Mouse (Mus musculus) adrenal gland, postnatal 14 days (tissue): ENCODE measurements around the gene Tmem38a. TPM values are rescaled to one million over a fixed set of nuclear protein-coding genes. Genes with fewer than 3 reads are reported as not detected.
A peak's percentile ranks its signal among the peaks of the same experiment; 100 is the strongest.

Experiments used
- DNase-seq: peaks from one replicate; pipeline ENCODE4 v3.0.0; 2021; ENCODE audit warnings: mixed read lengths
- microRNA-seq, 2 experiments: library from miRNA; unstranded; fragments of <30 nt; microRNA quantifications; one replicate each; pipeline ENCODE4 v1.2.0; 2021
- total RNA-seq: library from RNA; stranded (reverse); gene quantifications from 2 replicates; pipeline ENCODE4 v1.2.3, GENCODE M21; 2021

Gene Tmem38a
- total RNA-seq, 1 experiment from 2014 or later, result 9.3 TPM

DNA sequence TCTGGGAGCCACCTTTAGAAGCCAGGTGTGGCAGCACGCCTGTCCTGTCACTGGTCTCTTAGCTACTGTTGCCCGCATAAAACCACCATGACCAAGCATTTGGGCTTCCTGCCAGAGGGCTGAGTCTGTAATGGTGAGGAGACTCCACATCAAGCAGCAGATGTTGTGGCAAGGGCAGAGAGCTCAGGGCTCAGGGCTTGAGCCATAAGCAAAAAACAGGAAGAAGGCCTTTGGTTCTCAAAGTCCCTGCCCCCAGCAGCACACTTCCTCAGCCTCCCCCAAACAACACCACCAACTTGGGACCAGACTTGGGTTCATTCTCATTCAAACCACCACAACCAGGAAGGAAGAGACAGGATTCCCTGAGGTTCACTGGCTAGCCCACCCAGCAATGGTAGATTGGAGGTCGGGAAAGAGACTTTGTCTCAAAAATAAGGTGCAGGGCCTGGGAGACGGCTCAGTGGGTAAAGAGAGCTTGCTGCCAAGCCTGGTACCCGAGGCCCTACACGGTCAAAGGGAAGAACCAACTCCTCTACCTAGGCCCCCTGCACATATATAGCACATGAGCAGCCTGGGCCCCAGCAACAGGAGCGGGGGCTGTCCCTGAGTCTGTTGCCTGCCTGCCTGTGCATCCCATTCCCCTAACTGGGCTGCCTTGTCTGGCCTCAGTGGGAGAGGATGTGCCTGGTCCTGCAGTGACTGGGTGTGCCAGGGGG lies 11.4 kb downstream of the Tmem38a start:
- peak; percentile 77 for DNase-seq

DNA sequence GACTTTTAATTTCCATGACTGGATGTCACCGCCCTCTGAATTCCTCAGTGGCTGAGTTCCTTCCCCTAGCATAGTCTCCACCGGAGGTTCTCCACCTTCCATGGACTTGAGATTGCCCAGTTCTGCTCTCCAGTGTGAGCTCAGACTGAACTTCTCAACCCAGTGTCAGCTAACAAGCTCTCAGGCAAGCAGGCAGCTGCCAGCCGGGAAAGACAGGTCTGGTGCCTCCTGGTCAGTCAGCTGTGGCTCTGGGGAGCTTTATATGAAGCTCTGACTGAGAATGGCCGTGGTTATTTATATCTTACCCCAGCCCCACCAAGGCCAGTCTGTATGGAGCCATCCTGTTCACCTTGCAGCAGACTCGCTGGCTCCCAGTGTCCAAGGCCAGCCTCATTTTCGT lies 12.5 kb downstream of the Tmem38a start:
- peak; percentile 25 for DNase-seq

DNA sequence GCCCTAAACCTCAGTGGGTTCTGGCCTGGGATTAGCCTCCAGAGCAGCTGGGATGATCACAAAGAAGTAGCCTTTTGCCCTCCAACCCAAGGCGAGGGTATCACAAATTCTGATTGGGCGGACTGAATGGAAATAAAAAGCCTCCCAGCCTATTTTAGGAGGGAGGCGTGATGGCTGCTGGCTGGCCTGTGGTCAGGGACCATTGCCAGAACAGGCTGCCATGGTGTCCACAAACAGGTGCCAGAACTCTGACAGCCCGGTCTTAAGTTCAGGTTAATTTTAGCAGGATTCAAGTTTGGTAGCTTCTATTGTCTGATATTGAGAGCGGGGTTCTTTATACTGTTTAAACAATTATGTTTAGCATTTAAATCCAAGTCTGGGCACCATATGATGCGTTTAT lies 16.0 kb downstream of the Tmem38a start:
- no peak for DNase-seq

DNA sequence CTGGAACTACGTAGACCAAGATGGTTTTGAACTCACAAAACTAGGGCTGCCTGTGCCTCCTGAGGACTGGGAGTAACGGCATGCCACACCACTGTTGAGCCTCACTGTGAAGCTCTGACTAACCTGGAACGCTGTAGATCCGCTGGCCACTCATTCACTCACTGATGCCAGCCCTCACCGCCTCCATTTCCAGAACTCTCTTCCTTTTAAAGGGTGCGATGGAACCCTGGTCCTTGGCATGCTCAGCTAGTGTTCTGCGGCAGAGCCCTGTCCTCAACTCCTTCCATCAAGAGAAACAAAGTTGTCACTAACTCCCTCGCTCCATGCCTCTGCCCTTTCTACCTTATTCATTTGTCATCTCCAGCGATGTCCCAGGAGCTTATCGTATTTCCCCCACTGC lies 17.0 kb downstream of the Tmem38a start:
- no peak for DNase-seq

DNA sequence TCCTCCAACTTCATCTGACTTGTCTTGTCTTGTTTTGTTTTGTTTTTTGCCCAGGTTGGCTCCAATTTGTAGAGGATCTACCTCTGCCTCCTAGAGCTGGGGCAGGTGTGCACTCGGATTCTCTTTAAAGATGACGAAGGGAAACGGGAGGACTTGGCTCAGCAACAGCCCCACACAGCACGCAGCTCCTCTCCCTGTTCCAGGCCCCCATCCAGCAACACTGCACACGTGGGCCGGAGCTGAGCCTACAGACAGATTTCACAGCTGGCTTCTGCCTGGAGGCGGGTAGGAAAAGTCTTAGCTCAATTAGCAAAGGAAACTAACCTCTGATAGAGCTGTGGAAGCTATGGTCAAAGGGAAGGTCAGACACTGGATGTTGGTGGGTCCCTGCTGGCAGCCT lies 17.4 kb downstream of the Tmem38a start:
- DNase-seq, result no peak

DNA sequence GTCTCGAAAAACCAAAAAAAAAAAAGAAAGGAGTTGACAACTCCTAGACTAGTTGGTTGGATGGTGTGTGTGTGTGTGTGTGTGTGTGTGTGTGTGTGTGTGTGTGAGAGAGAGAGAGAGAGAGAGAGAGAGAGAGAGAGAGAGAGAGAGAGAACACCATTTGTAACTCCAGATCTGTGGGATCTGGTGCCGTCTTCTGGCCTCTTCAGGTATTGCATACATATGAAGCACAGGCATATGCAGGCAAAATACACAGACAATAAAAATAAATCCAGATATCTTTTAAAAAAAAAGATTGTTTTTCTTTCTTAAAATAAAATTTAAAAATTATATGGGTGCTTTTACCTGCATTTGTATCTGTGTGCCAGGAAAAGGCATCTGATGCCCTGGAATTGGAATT lies 18.3 kb downstream of the Tmem38a start:
- peak; percentile 62 for DNase-seq

Small RNAs within 50 kb of the gene (microRNA-seq; reads per million reads assigned to microRNA genes)
- 0 reads per million in 2 experiments for gene Gm28019

Other genes starting within 250 kb of the Tmem38a start
- gene Eps15l1, start 150.6 kb upstream of the Tmem38a start, total RNA-seq, result 49.9 and 53.9 TPM in 2 replicates
- gene Calr3, start 128.2 kb upstream of the Tmem38a start, total RNA-seq, result 3.1 and 4.5 TPM in 2 replicates
- gene 1700030K09Rik, start 128.2 kb upstream of the Tmem38a start, total RNA-seq, result 8.5 and 9.1 TPM in 2 replicates
- gene Cherp, start 96.8 kb upstream of the Tmem38a start, total RNA-seq, result 49.6 and 68.5 TPM in 2 replicates
- 33.6 and 34.9 TPM in 2 replicates for gene Slc35e1, start 79.4 kb upstream of the Tmem38a start, total RNA-seq
- 9.5 and 10.0 TPM in 2 replicates for gene Med26, start 23.8 kb upstream of the Tmem38a start, total RNA-seq
- 79.7 and 95.5 TPM in 2 replicates for gene Smim7, start 967 bp upstream of the Tmem38a start, total RNA-seq
- gene Nwd1, start 74.7 kb downstream of the Tmem38a start, total RNA-seq, result 0.41 and 0.60 TPM in 2 replicates
- gene Sin3b, start 151.2 kb downstream of the Tmem38a start, total RNA-seq, result 190 and 198 TPM in 2 replicates
- 3.2 and 4.4 TPM in 2 replicates for gene F2rl3, start 189.8 kb downstream of the Tmem38a start, total RNA-seq